Mouse (Mus musculus): Measurements from ENCODE around the gene Ugt1a6b. TPM values are rescaled to one million over a fixed set of nuclear protein-coding genes. Genes with fewer than 3 reads are reported as not detected.

Ugt1a6b gene
- total RNA-seq, 2 experiments from 2014 or later: 0.20 to 0.23 TPM

Other genes with a start within 250 kb of the Ugt1a6b start
- gene Dgkd, start 250.0 kb upstream of the Ugt1a6b start, total RNA-seq (2021): 100 to 1,000 TPM; 128 to 140 TPM
- 10 to 100 TPM; 18.5 to 23.5 TPM for gene Usp40, start 94.7 kb upstream of the Ugt1a6b start, total RNA-seq (2021)
- not detected for gene Ugt1a10, start 47.9 kb upstream of the Ugt1a6b start, total RNA-seq (2021)
- gene Ugt1a9, start 32.5 kb upstream of the Ugt1a6b start, total RNA-seq (2021): not detected
- gene Ugt1a8, start 15.4 kb upstream of the Ugt1a6b start, total RNA-seq (2021): not detected
- under 1 TPM; 0.44 to 0.49 TPM for gene Ugt1a7c, start 8.2 kb upstream of the Ugt1a6b start, total RNA-seq (2021)
- under 1 TPM in 1 of 2 experiments, not detected in 1; 0.40 TPM for gene Ugt1a6a, start 31.6 kb downstream of the Ugt1a6b start, total RNA-seq (2021)
- gene Ugt1a5, start 62.8 kb downstream of the Ugt1a6b start, total RNA-seq (2021): under 1 TPM in 1 of 2 experiments, not detected in 1; 0.15 TPM
- gene Ugt1a2, start 97.3 kb downstream of the Ugt1a6b start, total RNA-seq (2021): not detected
- 1 to 10 TPM; 2.7 to 3.7 TPM for gene Dnajb3, start 102.5 kb downstream of the Ugt1a6b start, total RNA-seq (2021)
- gene Ugt1a1, start 108.7 kb downstream of the Ugt1a6b start, total RNA-seq (2021): under 1 TPM in 1 of 2 experiments, not detected in 1; 0.15 TPM
- gene Mroh2a, start 123.7 kb downstream of the Ugt1a6b start, total RNA-seq (2021): under 1 TPM; 0.04 to 0.06 TPM
- gene Hjurp, start 174.4 kb downstream of the Ugt1a6b start, total RNA-seq (2021): 10 to 100 TPM; 36.8 to 38.3 TPM
- gene Trpm8, start 174.4 kb downstream of the Ugt1a6b start, total RNA-seq (2021): under 1 TPM; 0.61 to 0.68 TPM

All from left cerebral cortex, postnatal 14 days (tissue).